Mouse (Mus musculus) intestine, postnatal 0 days (tissue): ENCODE measurements around the gene Ncor2. TPM values are rescaled to one million over a fixed set of nuclear protein-coding genes. Genes with fewer than 3 reads are reported as not detected.
A peak's percentile ranks its signal among the peaks of the same experiment; 100 is the strongest.
"Not testable (repeated sequence)": the region's sequence is repeated elsewhere in the genome, so short reads cannot be mapped to it uniquely, and the experiment has no call there.

Source experiments
- ATAC-seq: fragments of 200-750 bp; cut with Nextera tagmentation; 2 replicates; pipeline ENCODE4 v1.8.0; 2017; ENCODE audit warnings: mild to moderate bottlenecking, moderate TSS enrichment, moderate library complexity
- H3K27ac ChIP-seq: fragments of 300-500 bp; sonication (generic); 2 replicates; pipeline ENCODE4 v1.5.1; 2014; ENCODE audit warnings: mild to moderate bottlenecking, low read depth, low read length, moderate library complexity
- H3K27me3 ChIP-seq: fragments of 300-500 bp; sonication (generic); replicated peaks from 2 replicates; pipeline ENCODE4 v1.6.1; 2014; ENCODE audit warnings: low read length, mixed read lengths; ENCODE audit not compliant: control insufficient read depth, insufficient read depth
- H3K36me3 ChIP-seq: fragments of 300-500 bp; sonication (generic); 2 replicates; pipeline ENCODE4 v1.6.1; 2014; ENCODE audit warnings: mild to moderate bottlenecking, moderate library complexity; ENCODE audit not compliant: control insufficient read depth, insufficient read depth
- H3K4me1 ChIP-seq: fragments of 300-500 bp; sonication (generic); replicated peaks from 2 replicates; pipeline ENCODE4 v1.6.1; 2014; ENCODE audit warnings: antibody characterized with exemption, low read length, mixed read lengths; ENCODE audit not compliant: control insufficient read depth, insufficient read depth
- H3K4me2 ChIP-seq: fragments of 300-500 bp; sonication (generic); replicated peaks from 2 replicates; pipeline ENCODE4 v1.6.1; 2014; ENCODE audit warnings: low read depth, mild to moderate bottlenecking, moderate library complexity
- H3K4me3 ChIP-seq: fragments of 300-500 bp; sonication (generic); 2 replicates; pipeline ENCODE4 v1.5.1; 2014; ENCODE audit warnings: low read depth, low read length
- H3K9ac ChIP-seq: fragments of 300-500 bp; sonication (generic); 2 replicates; pipeline ENCODE4 v1.6.1; 2014; ENCODE audit warnings: mild to moderate bottlenecking, low read depth, low read length
- H3K9me3 ChIP-seq: fragments of 300-500 bp; sonication (generic); 2 replicates; pipeline ENCODE4 v1.6.1; 2016; ENCODE audit warnings: mixed run types; ENCODE audit not compliant: control insufficient read depth
- CTCF ChIP-seq: sonication (generic); IDR thresholded peaks from 2 replicates; pipeline ENCODE4 v1.5.1; 2016; ENCODE audit warnings: low read depth, mild to moderate bottlenecking, control low read depth, antibody characterized with exemption, moderate library complexity
- WGBS: fragments of 180-500 bp; shearing (Covaris S2); extraction: QIAGEN DNeasy Blood & Tissue Kit; methylation state at CpG from one replicate; pipeline ENCODE4 v1.1.7; 2014; 5-methylcytosine and 5-hydroxymethylcytosine counted together
- polyA plus RNA-seq: library from polyadenylated mRNA; unstranded; fragments of >200 nt; fragmentation: Nextera tagmentation; extraction: Ambion mirVana; gene quantifications from 2 replicates; pipeline ENCODE4 v1.2.1, GENCODE M21; 2015

Gene Ncor2
- polyA plus RNA-seq, 1 experiment from 2014 or later = 7.1 TPM

- H3K4me1 ChIP-seq = no peaks in the 10 kb centered on the region
- H3K4me3 ChIP-seq = no peak overlapping the region
- no peak overlapping the region for H3K9ac ChIP-seq
- H3K4me2 ChIP-seq = no peak overlapping the region
- no peak for ATAC-seq
- H3K36me3 ChIP-seq = no peaks in the 10 kb centered on the region
- no peaks in the 10 kb centered on the region for H3K9me3 ChIP-seq
- H3K27ac ChIP-seq = no peak overlapping the region
- H3K27me3 ChIP-seq = no peaks in the 10 kb centered on the region
- 67% methylated on average over 3 of the region's 3 CpGs for WGBS
- TF ChIP-seq CTCF = no peak
Observed at GRCm38 (mm10) chr5:125221868-125222267, 42.8 kb upstream of the Ncor2 start.

GRCm38 (mm10) chr5:125217426-125218170 is 38.6 kb upstream of the Ncor2 start:
- 65% methylated on average over 9 of the region's 9 CpGs for WGBS
- 0 out of 2 replicates have a peak, but pooled peaks cover 4% of the 10 kb centered on the region for H3K27me3 ChIP-seq
- no peaks in the 10 kb centered on the region for H3K4me1 ChIP-seq
- H3K4me3 ChIP-seq = no peak overlapping the region
- H3K36me3 ChIP-seq = no peaks in the 10 kb centered on the region
- no peak for ATAC-seq
- H3K27ac ChIP-seq = no peak overlapping the region
- no peak overlapping the region for H3K9ac ChIP-seq
- no peak for TF ChIP-seq CTCF
- no peak overlapping the region for H3K4me2 ChIP-seq
- no peaks in the 10 kb centered on the region for H3K9me3 ChIP-seq

GRCm38 (mm10) chr5:125215930-125216459 is 37.0 kb upstream of the Ncor2 start:
- no peaks in the 10 kb centered on the region for H3K9me3 ChIP-seq
- no peak overlapping the region for H3K9ac ChIP-seq

GRCm38 (mm10) chr5:125215346-125215929 is 36.4 kb upstream of the Ncor2 start:
- no peaks in the 10 kb centered on the region for H3K36me3 ChIP-seq
- no peak overlapping the region for H3K27ac ChIP-seq
- H3K27me3 ChIP-seq = 0 out of 2 replicates have a peak, but pooled peaks cover 4% of the 10 kb centered on the region
- no peak overlapping the region for H3K9ac ChIP-seq
- TF ChIP-seq CTCF = no peak
- no peaks in the 10 kb centered on the region for H3K4me1 ChIP-seq
- H3K4me3 ChIP-seq = peak overlapping the region; percentile 17; the same call in 1 of the 2 replicates
- 21% methylated on average over 11 of the region's 11 CpGs for WGBS
- H3K4me2 ChIP-seq = peak overlapping the region; percentile 52
- no peaks in the 10 kb centered on the region for H3K9me3 ChIP-seq
- no peak for ATAC-seq

More at GRCm38 (mm10) chr5:125215930-125216459, 37.0 kb upstream of the Ncor2 start:
- 8% methylated on average over 24 of the region's 24 CpGs for WGBS
- Histone ChIP-seq H3K36me3 (no peaks in the 10 kb centered on the region), H3K27me3 (0 out of 2 replicates have a peak, but pooled peaks cover 4% of the 10 kb centered on the region), H3K27ac (no peak overlapping the region), H3K4me1 (no peaks in the 10 kb centered on the region), H3K4me2 (peak overlapping the region; percentile 52), H3K4me3 (peak overlapping the region; percentile 17; the same call in 1 of the 2 replicates)
- no peak for TF ChIP-seq CTCF
- no peak for ATAC-seq

GRCm38 (mm10) chr5:125214064-125214463 is 35.0 kb upstream of the Ncor2 start:
- H3K4me2 ChIP-seq = no peak overlapping the region
- H3K36me3 ChIP-seq = no peaks in the 10 kb centered on the region
- no peaks in the 10 kb centered on the region for H3K9me3 ChIP-seq
- H3K9ac ChIP-seq = no peak overlapping the region
- no peak for ATAC-seq
- no peak overlapping the region for H3K4me3 ChIP-seq
- H3K4me1 ChIP-seq = no peaks in the 10 kb centered on the region
- no peak for TF ChIP-seq CTCF
- WGBS = 73% methylated on average over 6 of the region's 6 CpGs
- H3K27me3 ChIP-seq = 0 out of 2 replicates have a peak, but pooled peaks cover 4% of the 10 kb centered on the region
- H3K27ac ChIP-seq = no peak overlapping the region

- not testable (repeated sequence) for H3K4me1 ChIP-seq, H3K4me2 ChIP-seq, H3K4me3 ChIP-seq, H3K27ac ChIP-seq, H3K36me3 ChIP-seq, ATAC-seq, H3K9ac ChIP-seq, H3K27me3 ChIP-seq, H3K9me3 ChIP-seq
- peak; percentile 44 for TF ChIP-seq CTCF
- 95% methylated on average over 3 of the region's 3 CpGs for WGBS
Observed at GRCm38 (mm10) chr5:125204910-125205309, 25.9 kb upstream of the Ncor2 start.
